Mouse (Mus musculus) c-Kit-negative CD71-positive TER-119-positive erythroid progenitor cells, embryonic 14.5 days (primary cell): ENCODE measurements around the gene C2cd4d.

ENCODE experiments used
- DNase-seq: peaks from one replicate; pipeline ENCODE4 v3.0.0-alpha.2; 2013; ENCODE audit warnings: low read depth, low spot score

Gene C2cd4d

DNA sequence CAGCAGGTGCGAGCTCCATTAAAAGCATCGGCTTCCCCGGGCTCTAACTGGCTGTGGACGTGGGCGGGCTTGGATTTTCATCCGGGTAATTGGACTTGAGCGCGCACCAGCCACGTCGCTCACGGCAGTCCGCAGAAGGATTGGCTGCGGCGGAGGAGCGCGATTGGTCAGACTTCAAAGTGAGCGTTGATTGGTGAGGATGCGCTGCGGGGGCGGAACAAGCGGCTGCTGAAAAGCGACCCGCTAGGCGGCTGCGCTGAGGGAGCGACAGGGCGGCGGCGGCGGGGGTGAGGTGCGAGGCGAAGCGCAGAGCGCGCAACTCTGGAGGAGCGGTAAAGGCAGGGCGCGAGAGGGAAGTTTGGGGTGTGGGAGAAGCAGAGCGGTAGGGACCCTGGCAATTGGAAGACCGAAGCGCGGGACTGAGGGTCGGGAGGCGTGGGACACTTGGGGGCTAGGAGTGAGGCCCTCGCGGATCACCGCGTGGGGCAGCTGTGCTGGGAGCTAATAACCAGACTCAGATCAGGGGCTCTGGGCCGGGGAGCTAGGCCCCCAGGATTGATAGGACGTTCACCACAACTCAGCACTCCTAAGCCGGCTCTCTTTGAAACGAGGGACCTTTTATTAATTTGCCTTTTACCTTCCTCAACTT lies 50.9 kb downstream of the C2cd4d start, which contains the start of gene Tdrkh:
TSS of gene Tdrkh (plus strand) at position 243 of the 649 bp plus-strand sequence.
- peak; percentile 41 for DNase-seq
